Mouse (Mus musculus): ENCODE results near the gene Ano6. TPM values are rescaled to one million over a fixed set of nuclear protein-coding genes. Genes with fewer than 3 reads are reported as not detected.
"Not testable (repeated sequence)": the region's sequence is repeated elsewhere in the genome, so short reads cannot be mapped to it uniquely, and the experiment has no call there.

The Ano6 gene
- polyA plus RNA-seq, 1 experiment: 63.1 TPM

- 85% methylated on average over 9 of the region's 9 CpGs for WGBS
- no peak overlapping the region for H3K4me3 ChIP-seq (replicated peaks; ENCODE audit: extremely low read depth, low read depth, low read length)
- H3K4me1 ChIP-seq (ENCODE audit: control insufficient read depth, insufficient read depth, low read length): peaks cover 10% of the 10 kb centered on the region
- TF ChIP-seq CTCF (IDR thresholded peaks at IDR 0.05; ENCODE audit: insufficient read depth, low read length) (no peak), POLR2A (IDR thresholded peaks at IDR 0.05; ENCODE audit: borderline replicate concordance, extremely low read depth, low read depth, low read length) (no peak)
- no peak for DNase-seq
Measured at GRCm38 (mm10) chr15:95819249-95820035, 28.8 kb downstream of the Ano6 start.

- TF ChIP-seq POLR2A (IDR thresholded peaks at IDR 0.05; ENCODE audit: borderline replicate concordance, extremely low read depth, low read depth, low read length) (no peak), CTCF (IDR thresholded peaks at IDR 0.05; ENCODE audit: insufficient read depth, low read length) (no peak)
- Histone ChIP-seq H3K4me3 (replicated peaks; ENCODE audit: extremely low read depth, low read depth, low read length) (no peak overlapping the region), H3K4me1 (ENCODE audit: control insufficient read depth, insufficient read depth, low read length) (peaks cover 12% of the 10 kb centered on the region)
- 88% methylated on average over 12 of the region's 12 CpGs for WGBS
- no peak for DNase-seq
Measured at GRCm38 (mm10) chr15:95820142-95820541, 29.5 kb downstream of the Ano6 start.

- Histone ChIP-seq H3K4me1 (ENCODE audit: control insufficient read depth, insufficient read depth, low read length) (peaks cover 8% of the 10 kb centered on the region), H3K4me3 (replicated peaks; ENCODE audit: extremely low read depth, low read depth, low read length) (no peak overlapping the region)
- 88% methylated on average over 9 of the region's 9 CpGs for WGBS
- DNase-seq: no peak
- no peak for TF ChIP-seq CTCF (IDR thresholded peaks at IDR 0.05; ENCODE audit: insufficient read depth, low read length)
Measured at GRCm38 (mm10) chr15:95820678-95821077, 30.0 kb downstream of the Ano6 start.

- Histone ChIP-seq H3K4me1 (ENCODE audit: control insufficient read depth, insufficient read depth, low read length) (peaks cover 8% of the 10 kb centered on the region), H3K4me3 (replicated peaks; ENCODE audit: extremely low read depth, low read depth, low read length) (no peak overlapping the region)
- TF ChIP-seq POLR2A (IDR thresholded peaks at IDR 0.05; ENCODE audit: borderline replicate concordance, extremely low read depth, low read depth, low read length) (no peak), CTCF (IDR thresholded peaks at IDR 0.05; ENCODE audit: insufficient read depth, low read length) (no peak)
- WGBS: 63% methylated on average over 9 of the region's 9 CpGs
- DNase-seq: no peak
Measured at GRCm38 (mm10) chr15:95822099-95822498, 31.5 kb downstream of the Ano6 start.

GRCm38 (mm10) chr15:95823383-95824306 is 33.0 kb downstream of the Ano6 start:
- Histone ChIP-seq H3K4me3 (replicated peaks; ENCODE audit: extremely low read depth, low read depth, low read length) (no peak overlapping the region), H3K4me1 (ENCODE audit: control insufficient read depth, insufficient read depth, low read length) (peaks cover 16% of the 10 kb centered on the region)
- WGBS: 62% methylated on average over 13 of the region's 13 CpGs
- DNase-seq: no peak
- TF ChIP-seq POLR2A (IDR thresholded peaks at IDR 0.05; ENCODE audit: borderline replicate concordance, extremely low read depth, low read depth, low read length) (no peak), CTCF (IDR thresholded peaks at IDR 0.05; ENCODE audit: insufficient read depth, low read length) (no peak)

GRCm38 (mm10) chr15:95826516-95826915 is 35.9 kb downstream of the Ano6 start:
- Histone ChIP-seq H3K4me3 (replicated peaks; ENCODE audit: extremely low read depth, low read depth, low read length) (no peak overlapping the region), H3K4me1 (ENCODE audit: control insufficient read depth, insufficient read depth, low read length) (peaks cover 32% of the 10 kb centered on the region)
- DNase-seq: no peak
- no peak for TF ChIP-seq CTCF (IDR thresholded peaks at IDR 0.05; ENCODE audit: insufficient read depth, low read length)
- TF ChIP-seq POLR2A (IDR thresholded peaks at IDR 0.05; ENCODE audit: borderline replicate concordance, extremely low read depth, low read depth, low read length): no peak
- 81% methylated on average over 13 of the region's 13 CpGs for WGBS

GRCm38 (mm10) chr15:95827465-95827971 is 36.9 kb downstream of the Ano6 start:
- TF ChIP-seq CTCF (IDR thresholded peaks at IDR 0.05; ENCODE audit: insufficient read depth, low read length) (no peak), POLR2A (IDR thresholded peaks at IDR 0.05; ENCODE audit: borderline replicate concordance, extremely low read depth, low read depth, low read length) (no peak)
- no peak for DNase-seq
- WGBS: 50% methylated on average over 11 of the region's 11 CpGs

GRCm38 (mm10) chr15:95828018-95828646 is 37.5 kb downstream of the Ano6 start:
- peaks cover 30% of the 10 kb centered on the region for H3K4me1 ChIP-seq (ENCODE audit: control insufficient read depth, insufficient read depth, low read length)
- 19% methylated on average over 8 of the region's 8 CpGs for WGBS
- not testable (repeated sequence) for DNase-seq

More at GRCm38 (mm10) chr15:95827465-95827971, 36.9 kb downstream of the Ano6 start:
- H3K4me1 ChIP-seq (ENCODE audit: control insufficient read depth, insufficient read depth, low read length): peaks cover 30% of the 10 kb centered on the region
- H3K4me3 ChIP-seq (replicated peaks; ENCODE audit: extremely low read depth, low read depth, low read length): no peak overlapping the region

GRCm38 (mm10) chr15:95828647-95829254 is 38.1 kb downstream of the Ano6 start:
- Histone ChIP-seq H3K4me3 (replicated peaks; ENCODE audit: extremely low read depth, low read depth, low read length) (no peak overlapping the region), H3K4me1 (ENCODE audit: control insufficient read depth, insufficient read depth, low read length) (peaks cover 30% of the 10 kb centered on the region)
- peak; percentile 45 for DNase-seq
- TF ChIP-seq POLR2A (IDR thresholded peaks at IDR 0.05; ENCODE audit: borderline replicate concordance, extremely low read depth, low read depth, low read length) (no peak), CTCF (IDR thresholded peaks at IDR 0.05; ENCODE audit: insufficient read depth, low read length) (no peak)
- 17% methylated on average over 10 of the region's 10 CpGs for WGBS

More at GRCm38 (mm10) chr15:95828018-95828646, 37.5 kb downstream of the Ano6 start:
- not testable (repeated sequence) for H3K4me3 ChIP-seq (replicated peaks; ENCODE audit: extremely low read depth, low read depth, low read length)
